Mouse (Mus musculus) layer of hippocampus, adult 11-12 months (tissue): Measurements from ENCODE around the gene Cd300lb.

Experiments
- DNase-seq: peaks from one replicate; pipeline ENCODE4 v3.0.0; 2022; ENCODE audit warnings: low spot score

Gene Cd300lb

DNA sequence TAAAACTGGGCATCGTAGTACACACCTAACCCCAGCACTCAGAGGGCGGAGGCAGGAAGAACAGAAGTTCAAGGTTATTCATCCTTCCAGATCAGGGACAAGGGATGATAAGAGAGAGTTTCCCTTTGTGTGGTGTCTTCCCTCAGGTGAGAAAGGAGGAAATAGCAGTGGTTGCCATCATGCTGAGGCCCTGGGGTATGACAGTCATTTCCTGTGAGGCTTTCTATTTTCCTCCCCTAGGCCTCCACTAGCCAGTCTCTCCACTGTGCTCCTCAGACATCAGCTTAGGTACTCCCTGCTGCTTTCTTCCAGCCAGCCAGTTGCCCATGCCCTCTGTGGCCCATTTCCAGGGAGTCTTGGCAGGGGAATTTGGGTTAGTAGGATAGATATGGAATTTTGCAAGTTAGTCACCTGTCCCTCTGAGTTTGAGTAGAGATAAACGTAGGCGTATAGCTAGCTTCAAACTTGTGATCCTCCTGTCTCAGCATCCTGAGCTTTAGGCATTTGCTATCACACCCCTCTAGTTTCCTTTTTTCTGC lies 50.9 kb downstream of the Cd300lb start:
- DNase-seq = no peak

DNA sequence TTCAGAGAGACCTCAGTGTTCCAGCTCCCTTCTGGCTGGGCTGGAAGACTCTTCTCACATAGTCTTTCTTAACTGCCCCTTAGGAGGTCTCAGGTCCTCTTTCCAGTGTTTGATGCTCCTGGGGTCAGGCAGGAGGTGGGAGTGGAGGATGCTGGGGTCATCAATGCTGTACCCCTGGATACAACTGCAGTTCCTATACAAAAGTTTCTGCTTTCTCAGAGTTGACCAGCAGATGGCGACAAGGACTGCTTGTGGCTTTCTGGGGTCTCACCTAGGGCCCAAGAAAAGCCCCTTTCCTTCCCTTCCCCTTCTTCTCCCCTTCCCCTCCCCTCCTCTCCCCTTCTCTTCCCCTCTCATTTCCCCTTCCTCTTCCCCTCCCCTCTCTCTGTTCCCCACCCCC lies 53.6 kb downstream of the Cd300lb start:
- DNase-seq = peak; percentile 62

DNA sequence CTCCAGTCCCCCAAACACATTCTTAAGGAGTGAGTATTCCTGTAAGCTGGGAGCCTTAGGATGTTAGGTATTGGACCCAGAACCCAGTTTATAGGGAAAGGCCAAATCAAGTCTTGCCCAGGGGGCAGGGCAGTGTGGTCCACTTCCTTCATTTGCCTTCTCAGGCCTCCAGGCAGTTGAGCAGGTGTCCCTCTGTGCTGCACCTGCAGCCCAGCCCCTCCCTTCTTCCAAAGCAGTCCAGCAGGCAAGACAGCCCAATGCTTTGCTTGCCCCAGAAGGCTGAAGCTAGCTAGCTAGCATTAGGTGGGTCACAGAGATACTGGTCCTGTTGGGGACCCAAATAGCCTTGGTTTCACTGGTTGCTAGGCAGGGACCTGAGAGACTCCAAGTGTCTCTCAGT lies 54.0 kb downstream of the Cd300lb start:
- no peak for DNase-seq

DNA sequence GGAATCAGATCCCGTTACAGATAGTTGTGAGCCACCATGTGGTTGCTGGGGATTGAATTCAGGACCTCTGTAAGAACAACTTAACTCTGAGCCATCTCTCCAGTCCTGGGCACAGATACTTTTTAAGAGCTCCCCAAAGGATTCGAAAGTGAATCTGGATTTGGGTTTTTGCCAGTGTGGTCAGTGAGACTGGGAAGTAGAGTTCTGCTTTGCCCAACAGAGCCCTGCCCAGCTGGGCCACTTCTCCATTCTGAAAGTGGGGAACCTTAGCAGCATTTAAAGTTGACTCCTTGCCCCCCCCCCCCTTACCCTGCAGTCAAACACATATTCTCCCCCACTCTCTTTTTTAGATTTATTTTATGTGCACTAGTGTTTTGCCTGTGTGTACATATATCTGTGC lies 54.5 kb downstream of the Cd300lb start:
- DNase-seq = peak; percentile 52

DNA sequence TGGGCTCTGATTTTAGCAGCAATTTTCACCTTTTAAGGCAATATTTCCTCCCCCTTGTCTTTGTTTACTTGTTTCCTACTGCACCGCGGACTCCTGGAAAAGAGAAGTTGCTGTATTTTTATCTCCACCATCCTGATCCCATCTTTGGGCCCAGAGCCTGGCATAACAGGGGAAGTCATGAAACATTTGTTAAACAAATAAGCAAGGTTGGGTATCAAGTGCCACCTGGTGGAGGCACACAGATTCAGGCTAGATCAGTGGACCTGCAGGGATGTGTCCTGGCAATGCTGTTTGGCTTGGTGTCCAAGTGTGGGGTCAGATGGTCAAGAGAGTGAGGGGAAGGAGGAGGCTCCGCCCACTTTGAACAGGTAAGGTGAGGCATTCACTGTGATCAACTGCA lies 57.0 kb downstream of the Cd300lb start:
- peak; percentile 67 for DNase-seq

DNA sequence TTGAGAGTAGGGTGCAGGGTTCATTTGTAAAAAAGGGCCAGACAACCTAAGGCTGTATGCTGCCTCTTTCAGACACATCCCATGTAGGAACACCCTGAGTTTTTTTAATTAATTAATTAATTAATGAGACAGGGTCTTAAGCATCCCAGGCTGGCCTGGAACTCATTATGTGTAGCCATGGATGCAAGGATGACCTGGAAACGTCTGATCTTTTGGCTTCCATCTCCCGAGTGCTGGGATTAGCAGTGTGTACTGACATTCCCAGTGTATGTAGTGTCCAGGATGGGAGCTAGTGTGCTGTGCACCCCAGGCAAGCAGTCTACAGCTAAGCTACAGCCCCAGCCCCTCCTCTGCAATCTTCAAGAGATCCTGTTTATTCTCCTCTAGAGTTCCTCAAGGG lies 57.6 kb downstream of the Cd300lb start:
- DNase-seq = no peak

DNA sequence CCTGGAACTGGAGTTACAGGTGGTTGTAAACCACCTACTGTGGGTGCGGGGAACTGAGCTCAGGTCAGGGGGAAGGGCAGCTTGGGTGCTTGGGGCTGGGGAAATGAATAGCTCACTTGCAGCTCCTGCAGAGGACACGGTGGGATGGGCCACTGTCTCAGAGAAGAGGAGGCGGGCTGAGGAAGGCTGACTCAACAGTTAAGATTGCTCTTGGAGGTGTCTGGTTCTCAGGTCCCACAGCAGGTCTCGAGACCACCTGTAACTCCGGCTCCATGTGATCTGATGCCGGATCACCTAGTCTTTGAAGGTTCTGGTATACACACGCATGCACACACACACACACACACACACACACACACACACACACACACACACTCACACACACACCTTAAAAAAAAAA lies 58.0 kb downstream of the Cd300lb start:
- no peak for DNase-seq

DNA sequence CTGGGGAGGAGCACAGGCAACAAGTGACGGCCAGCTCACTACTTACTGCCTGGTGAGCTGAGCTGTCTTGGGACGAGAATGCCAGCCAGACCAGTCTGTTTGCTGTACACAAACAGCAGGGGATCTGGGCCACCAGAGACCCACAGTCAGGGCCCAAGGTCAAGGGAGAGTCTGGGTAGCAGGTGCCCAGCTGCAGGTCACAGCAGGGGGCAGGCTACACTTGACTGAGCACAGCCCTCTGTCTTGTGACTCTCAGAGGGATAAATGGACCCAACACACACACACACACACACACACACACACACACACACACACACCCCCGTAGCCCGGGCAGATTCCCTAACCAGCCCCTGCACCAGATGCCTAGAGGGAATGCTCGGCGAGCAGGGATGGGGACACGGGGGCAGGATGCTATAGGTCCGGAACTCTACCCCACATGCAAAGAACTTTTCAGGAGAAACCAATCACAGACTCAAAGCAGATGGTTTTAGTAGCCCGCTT lies 58.8 kb downstream of the Cd300lb start:
- DNase-seq = no peak

DNA sequence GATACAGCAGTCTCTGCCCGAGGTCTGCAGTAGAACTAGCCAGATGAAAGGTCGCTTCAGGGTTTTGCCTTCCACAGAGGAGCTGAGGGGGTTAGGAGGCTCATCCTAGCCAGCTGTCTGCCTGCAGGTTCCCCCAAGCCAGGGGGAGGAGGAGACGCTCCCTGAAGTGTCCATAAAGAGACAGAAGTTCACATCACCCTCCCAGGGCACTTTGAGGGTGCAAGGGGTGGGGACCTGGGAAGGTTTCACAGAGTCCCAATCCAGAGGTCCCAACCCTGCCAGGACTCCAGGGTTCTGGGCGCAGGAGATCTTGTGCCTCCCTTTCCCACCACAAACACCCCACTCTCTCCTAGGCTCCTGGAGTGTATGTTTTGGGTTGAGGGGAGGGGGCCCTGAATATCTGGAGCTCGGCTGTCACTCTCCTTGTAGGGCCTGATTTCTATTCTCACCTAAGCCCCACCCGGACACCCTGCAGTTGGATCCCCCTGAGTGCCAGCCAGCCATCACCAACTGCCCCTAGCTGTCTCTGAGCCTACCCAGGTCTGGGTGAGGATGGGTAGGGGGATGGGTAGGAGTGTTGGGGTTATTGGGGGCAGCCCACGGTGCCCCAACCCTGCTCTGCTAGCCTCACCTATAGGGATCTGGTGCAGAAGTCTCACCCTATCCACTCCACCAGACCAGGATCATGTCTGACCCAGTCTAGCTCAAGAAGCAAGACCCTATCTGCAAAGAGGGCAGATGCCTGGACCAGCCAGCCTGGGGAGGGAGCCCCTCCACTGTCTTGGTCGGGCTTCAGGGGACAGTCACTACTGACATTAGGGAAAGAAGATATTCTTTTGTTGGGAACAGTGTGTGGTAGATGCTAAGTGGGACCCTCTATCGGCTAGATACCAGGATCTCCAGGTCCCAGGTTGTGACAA lies 59.7 kb downstream of the Cd300lb start:
- no peak for DNase-seq

DNA sequence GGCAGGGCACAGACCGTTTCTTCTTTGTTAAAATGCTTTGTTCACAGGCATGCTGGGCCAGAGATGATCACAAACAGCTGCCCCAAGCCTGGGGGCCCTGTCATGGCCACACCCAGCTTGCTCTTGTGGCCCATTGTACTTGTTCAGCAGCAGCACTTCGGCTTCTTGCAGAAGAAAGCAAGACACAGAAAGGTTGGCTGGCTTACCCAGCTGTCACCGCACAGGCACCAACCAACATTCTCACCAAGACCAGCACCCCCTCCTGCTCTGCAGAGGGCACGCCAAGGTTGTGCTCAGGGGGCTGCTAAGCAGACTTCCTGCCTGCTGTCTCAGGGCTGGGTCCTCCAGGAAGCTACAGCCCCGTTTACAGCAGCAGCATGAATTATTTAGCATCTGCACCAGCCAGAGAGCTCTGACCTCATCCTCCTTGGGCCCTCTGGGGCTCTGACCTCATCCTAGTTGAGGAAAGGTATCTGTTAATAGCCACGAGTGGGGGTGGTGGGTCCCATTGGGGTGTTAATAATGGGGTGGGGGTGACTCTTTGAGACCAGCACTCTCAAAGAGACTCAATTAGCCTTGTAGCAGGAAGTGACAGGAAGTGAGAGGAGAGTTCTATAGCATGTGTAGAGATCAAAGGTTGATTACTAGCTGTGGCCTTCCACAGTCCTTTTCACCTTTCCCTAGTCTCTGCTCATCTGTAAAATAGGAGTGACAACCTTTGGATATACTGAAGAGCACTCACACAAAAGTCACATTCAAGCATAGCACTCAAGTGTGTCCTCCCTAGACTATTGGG lies 61.0 kb downstream of the Cd300lb start:
- DNase-seq = no peak
